Mouse (Mus musculus) lung, embryonic 15.5 days (tissue): ENCODE measurements at regions not wholly inside any gene's neighbourhood (a gene's known extent, or its start where the extent isn't known, plus 50 kb on each side); places are given as distances from the start of the nearest gene placed in this dataset.

Experiments
- ATAC-seq: fragments of 200-750 bp; cut with Nextera tagmentation; 2 replicates; pipeline ENCODE4 v1.8.0; 2017; ENCODE audit warnings: moderate number of reproducible peaks, borderline replicate concordance; ENCODE audit not compliant: low FRiP score, low TSS enrichment; ENCODE audit errors: extremely low read depth
- H3K27ac ChIP-seq: fragments of 300-500 bp; sonication (generic); 2 replicates; pipeline ENCODE4 v1.5.1; 2015; ENCODE audit warnings: moderate library complexity, mild to moderate bottlenecking, inconsistent platforms
- H3K27me3 ChIP-seq: fragments of 300-500 bp; sonication (generic); 2 replicates; pipeline ENCODE4 v1.6.1; 2015; ENCODE audit warnings: inconsistent platforms
- H3K36me3 ChIP-seq: fragments of 300-500 bp; sonication (generic); 2 replicates; pipeline ENCODE4 v1.6.1; 2015; ENCODE audit warnings: inconsistent platforms
- H3K4me1 ChIP-seq: fragments of 300-500 bp; sonication (generic); 2 replicates; pipeline ENCODE4 v1.6.1; 2015; ENCODE audit warnings: inconsistent platforms
- H3K4me2 ChIP-seq: fragments of 300-500 bp; sonication (generic); 2 replicates; pipeline ENCODE4 v1.6.1; 2015; ENCODE audit warnings: inconsistent platforms, mild to moderate bottlenecking, moderate library complexity
- H3K4me3 ChIP-seq: fragments of 300-500 bp; sonication (generic); 2 replicates; pipeline ENCODE4 v1.5.1; 2015; ENCODE audit warnings: mild to moderate bottlenecking, inconsistent platforms
- H3K9ac ChIP-seq: fragments of 300-500 bp; sonication (generic); 2 replicates; pipeline ENCODE4 v1.6.1; 2015; ENCODE audit warnings: inconsistent platforms
- H3K9me3 ChIP-seq: fragments of 300-500 bp; sonication (generic); 2 replicates; pipeline ENCODE4 v1.6.1; 2016; ENCODE audit warnings: inconsistent platforms
- WGBS: fragments of 180-500 bp; shearing (Covaris S2); methylation state at CpG from one replicate; pipeline ENCODE4 v1.1.7; 2015; 5-methylcytosine and 5-hydroxymethylcytosine counted together

DNA sequence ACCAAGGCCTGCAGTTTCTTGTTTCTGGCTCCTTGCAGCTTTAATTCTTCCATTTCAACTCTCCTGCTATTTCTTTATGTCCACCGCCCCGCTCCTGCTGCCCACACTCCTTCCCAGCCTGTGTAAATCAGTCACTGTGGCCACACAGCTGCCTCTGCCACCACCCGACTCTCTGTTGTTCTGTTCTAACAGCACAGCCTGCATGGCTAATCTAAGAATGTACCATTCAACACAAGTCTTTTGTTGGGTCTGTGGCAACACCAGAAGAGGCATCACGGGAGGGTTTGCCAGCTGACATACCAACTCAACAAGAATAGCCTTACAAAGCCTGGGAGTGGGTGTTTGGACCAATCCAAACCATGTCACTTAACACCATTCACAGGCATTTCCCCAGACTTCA is 264.9 kb upstream of the Pum3 start:
- no peak overlapping the region for H3K4me3 ChIP-seq
- H3K27ac ChIP-seq: no peak overlapping the region
- no peaks in the 10 kb centered on the region for H3K4me1 ChIP-seq
- H3K9me3 ChIP-seq: no peaks in the 10 kb centered on the region
- no peaks in the 10 kb centered on the region for H3K36me3 ChIP-seq
- ATAC-seq: no peak
- no peak overlapping the region for H3K9ac ChIP-seq
- no peak overlapping the region for H3K4me2 ChIP-seq
- 81% methylated on average over 4 of the region's 4 CpGs for WGBS
- no peaks in the 10 kb centered on the region for H3K27me3 ChIP-seq

- Histone ChIP-seq H3K27ac (no peak overlapping the region), H3K4me2 (no peak overlapping the region), H3K4me1 (no peaks in the 10 kb centered on the region), H3K9me3 (no peaks in the 10 kb centered on the region), H3K9ac (no peak overlapping the region), H3K27me3 (no peaks in the 10 kb centered on the region), H3K4me3 (no peak overlapping the region), H3K36me3 (no peaks in the 10 kb centered on the region)
- no peak for ATAC-seq
- 74% methylated on average over 7 of the region's 7 CpGs for WGBS
Observed at GRCm38 (mm10) chr19:27693706-27694105, 264.1 kb upstream of the Pum3 start.

GRCm38 (mm10) chr19:27692944-27693343 is 263.3 kb upstream of the Pum3 start:
- H3K4me2 ChIP-seq: no peak overlapping the region
- H3K4me1 ChIP-seq: no peaks in the 10 kb centered on the region
- H3K4me3 ChIP-seq: no peak overlapping the region
- ATAC-seq: no peak
- no peaks in the 10 kb centered on the region for H3K27me3 ChIP-seq
- no peak overlapping the region for H3K9ac ChIP-seq
- WGBS: 86% methylated on average over 6 of the region's 6 CpGs
- no peaks in the 10 kb centered on the region for H3K9me3 ChIP-seq
- H3K27ac ChIP-seq: no peak overlapping the region
- no peaks in the 10 kb centered on the region for H3K36me3 ChIP-seq

DNA sequence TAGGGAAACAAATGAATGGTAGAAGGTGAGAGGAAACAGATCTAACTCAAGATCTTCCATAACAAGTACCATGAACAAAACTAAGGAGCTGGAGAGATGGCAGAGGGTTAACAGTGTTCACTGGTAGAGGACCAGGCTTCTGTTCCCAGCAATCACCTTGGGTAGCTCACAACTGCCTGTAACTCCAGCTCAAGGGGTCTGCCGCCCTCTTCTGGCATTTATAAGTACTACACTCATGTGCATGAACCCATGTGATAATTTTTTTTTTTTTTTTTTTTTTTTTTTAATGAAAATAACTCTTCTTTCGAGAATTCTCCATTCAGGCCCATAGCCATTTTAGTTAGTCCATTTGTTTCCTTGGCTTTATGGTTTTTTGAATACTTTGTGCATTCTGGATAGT is 253.8 kb upstream of the Pum3 start:
- Histone ChIP-seq H3K36me3 (no peaks in the 10 kb centered on the region), H3K27ac (no peak overlapping the region), H3K4me1 (no peaks in the 10 kb centered on the region), H3K4me3 (no peak overlapping the region), H3K27me3 (no peaks in the 10 kb centered on the region), H3K9me3 (no peaks in the 10 kb centered on the region), H3K4me2 (no peak overlapping the region), H3K9ac (no peak overlapping the region)
- no peak for ATAC-seq
- 44% methylated on average over 2 of the region's 2 CpGs for WGBS

GRCm38 (mm10) chr19:27679427-27679826 is 249.8 kb upstream of the Pum3 start:
- Histone ChIP-seq H3K27ac (no peak overlapping the region), H3K4me2 (no peak overlapping the region), H3K4me1 (no peaks in the 10 kb centered on the region), H3K9me3 (no peaks in the 10 kb centered on the region), H3K9ac (no peak overlapping the region), H3K4me3 (no peak overlapping the region), H3K27me3 (no peaks in the 10 kb centered on the region), H3K36me3 (no peaks in the 10 kb centered on the region)
- ATAC-seq: no peak
- WGBS: 80% methylated on average over 7 of the region's 7 CpGs

DNA sequence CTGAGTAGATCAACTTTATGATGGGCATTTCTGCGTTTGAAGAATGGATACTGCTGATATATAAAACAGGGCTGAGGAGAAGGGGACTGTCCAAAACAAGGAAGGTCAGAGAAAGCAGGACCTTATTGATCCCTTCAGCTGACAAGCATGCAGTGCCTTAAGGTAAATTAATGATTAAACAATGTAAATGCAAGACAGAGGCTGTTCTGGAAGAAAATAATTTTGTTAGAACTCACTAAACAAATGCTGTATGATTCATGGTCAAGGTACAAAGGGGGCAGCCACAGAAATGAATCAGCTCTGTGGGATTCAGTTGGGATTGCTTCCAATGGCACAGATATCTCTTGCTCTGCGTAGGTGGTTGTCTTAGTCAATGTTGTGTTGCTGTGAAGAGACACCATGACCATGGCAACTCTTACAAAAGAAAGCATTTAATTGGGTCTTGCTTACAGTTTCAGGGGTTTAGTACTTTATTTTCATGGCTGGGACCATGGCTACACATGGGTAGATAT is 243.1 kb upstream of the Pum3 start:
- WGBS: 77% methylated on average over 2 of the region's 2 CpGs
- no peak for ATAC-seq
- Histone ChIP-seq H3K4me3 (no peak overlapping the region), H3K27ac (no peak overlapping the region), H3K36me3 (no peaks in the 10 kb centered on the region), H3K4me1 (no peaks in the 10 kb centered on the region), H3K9ac (no peak overlapping the region), H3K9me3 (no peaks in the 10 kb centered on the region), H3K27me3 (no peaks in the 10 kb centered on the region), H3K4me2 (no peak overlapping the region)

- H3K4me3 ChIP-seq: no peak overlapping the region
- 72% methylated on average over 2 of the region's 2 CpGs for WGBS
- no peaks in the 10 kb centered on the region for H3K4me1 ChIP-seq
- no peak overlapping the region for H3K4me2 ChIP-seq
- H3K27me3 ChIP-seq: no peaks in the 10 kb centered on the region
- no peak overlapping the region for H3K9ac ChIP-seq
- H3K27ac ChIP-seq: no peak overlapping the region
- H3K36me3 ChIP-seq: no peaks in the 10 kb centered on the region
- no peaks in the 10 kb centered on the region for H3K9me3 ChIP-seq
- no peak for ATAC-seq
Observed at GRCm38 (mm10) chr19:27663296-27663695, 233.7 kb upstream of the Pum3 start.

- Histone ChIP-seq H3K27ac (no peak overlapping the region), H3K9ac (no peak overlapping the region), H3K36me3 (no peaks in the 10 kb centered on the region), H3K4me1 (no peaks in the 10 kb centered on the region), H3K9me3 (no peaks in the 10 kb centered on the region), H3K4me3 (no peak overlapping the region), H3K4me2 (no peak overlapping the region), H3K27me3 (no peaks in the 10 kb centered on the region)
- WGBS: 47% methylated on average over 3 of the region's 3 CpGs
- ATAC-seq: no peak
Observed at GRCm38 (mm10) chr19:27641001-27641400, 211.4 kb upstream of the Pum3 start.

DNA sequence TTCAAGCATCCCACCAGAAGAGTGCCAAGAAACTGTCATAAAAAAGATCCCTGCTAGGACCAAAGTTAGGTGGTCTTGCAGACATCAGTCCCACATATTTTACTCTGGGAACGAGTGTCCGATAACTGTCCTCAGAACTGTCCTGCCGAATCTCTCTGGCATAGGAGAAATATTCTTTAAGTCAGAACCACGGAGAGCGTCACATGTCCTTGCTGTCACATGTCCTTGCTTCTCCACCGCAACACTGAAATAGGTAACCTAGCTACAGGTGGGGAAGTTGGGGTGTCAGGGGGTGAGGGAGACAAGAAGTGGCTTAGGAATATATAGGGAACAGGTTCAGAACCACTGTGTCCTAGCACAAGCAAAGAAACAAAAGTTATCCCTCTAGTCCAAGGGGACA is 203.5 kb upstream of the Pum3 start:
- no peak overlapping the region for H3K4me3 ChIP-seq
- H3K27ac ChIP-seq: no peak overlapping the region
- H3K9me3 ChIP-seq: no peaks in the 10 kb centered on the region
- 63% methylated on average over 6 of the region's 6 CpGs for WGBS
- no peaks in the 10 kb centered on the region for H3K27me3 ChIP-seq
- ATAC-seq: no peak
- no peaks in the 10 kb centered on the region for H3K36me3 ChIP-seq
- no peaks in the 10 kb centered on the region for H3K4me1 ChIP-seq
- H3K4me2 ChIP-seq: no peak overlapping the region
- no peak overlapping the region for H3K9ac ChIP-seq

DNA sequence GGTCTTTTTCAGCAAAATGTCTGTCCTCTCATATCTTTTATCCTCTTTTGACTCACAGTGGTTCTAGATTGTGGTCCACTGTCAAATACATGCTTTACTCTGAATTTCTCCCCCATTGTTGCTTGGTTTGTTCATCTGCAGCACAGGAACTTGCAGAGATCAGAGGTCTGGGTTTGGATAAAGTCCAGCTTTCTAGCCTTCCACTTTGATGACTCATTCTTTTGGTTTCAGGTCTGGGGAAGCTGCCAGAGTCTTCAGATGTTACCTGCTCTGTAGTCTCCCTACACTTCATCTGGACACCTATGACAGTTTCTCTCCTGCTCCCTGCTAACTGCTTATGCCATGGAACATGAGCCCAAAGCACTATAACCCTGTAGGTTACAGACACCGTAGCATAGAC is 198.0 kb upstream of the Pum3 start:
- 88% methylated on average over 1 of the region's 1 CpGs for WGBS
- Histone ChIP-seq H3K27me3 (no peaks in the 10 kb centered on the region), H3K4me3 (no peak overlapping the region), H3K9ac (no peak overlapping the region), H3K27ac (no peak overlapping the region), H3K36me3 (no peaks in the 10 kb centered on the region), H3K9me3 (no peaks in the 10 kb centered on the region), H3K4me1 (no peaks in the 10 kb centered on the region), H3K4me2 (no peak overlapping the region)
- ATAC-seq: no peak

DNA sequence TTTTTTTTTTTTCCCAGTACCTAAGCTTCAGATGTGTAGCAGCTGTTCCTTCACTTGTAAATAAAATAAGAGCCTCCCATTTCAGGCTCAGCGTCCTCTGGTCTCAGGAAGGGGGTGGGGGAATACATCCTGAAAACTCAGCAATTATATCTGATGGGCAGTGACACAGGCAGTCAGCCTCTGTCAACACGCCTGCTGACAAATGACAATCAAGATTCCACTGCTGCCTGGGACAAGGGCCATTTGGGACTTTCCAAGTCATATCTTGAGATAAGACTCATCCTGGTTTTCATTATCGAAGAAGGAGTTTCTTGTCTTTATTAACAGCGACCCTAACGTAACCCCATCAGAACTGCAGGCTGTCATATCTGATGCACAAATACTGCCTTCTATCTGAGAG is 187.9 kb upstream of the Pum3 start:
- no peaks in the 10 kb centered on the region for H3K36me3 ChIP-seq
- 43% methylated on average over 5 of the region's 5 CpGs for WGBS
- no peak for ATAC-seq
- H3K27me3 ChIP-seq: no peaks in the 10 kb centered on the region
- H3K9me3 ChIP-seq: no peaks in the 10 kb centered on the region
- no peaks in the 10 kb centered on the region for H3K4me1 ChIP-seq
- no peak overlapping the region for H3K4me3 ChIP-seq
- no peak overlapping the region for H3K4me2 ChIP-seq
- H3K27ac ChIP-seq: no peak overlapping the region
- H3K9ac ChIP-seq: no peak overlapping the region

GRCm38 (mm10) chr19:27606933-27607332 is 177.3 kb upstream of the Pum3 start:
- H3K36me3 ChIP-seq: no peaks in the 10 kb centered on the region
- no peak overlapping the region for H3K4me3 ChIP-seq
- H3K4me2 ChIP-seq: no peak overlapping the region
- no peak overlapping the region for H3K9ac ChIP-seq
- no peak overlapping the region for H3K27ac ChIP-seq
- no peaks in the 10 kb centered on the region for H3K27me3 ChIP-seq
- no peaks in the 10 kb centered on the region for H3K4me1 ChIP-seq
- 88% methylated on average over 2 of the region's 2 CpGs for WGBS
- no peaks in the 10 kb centered on the region for H3K9me3 ChIP-seq
- no peak for ATAC-seq

DNA sequence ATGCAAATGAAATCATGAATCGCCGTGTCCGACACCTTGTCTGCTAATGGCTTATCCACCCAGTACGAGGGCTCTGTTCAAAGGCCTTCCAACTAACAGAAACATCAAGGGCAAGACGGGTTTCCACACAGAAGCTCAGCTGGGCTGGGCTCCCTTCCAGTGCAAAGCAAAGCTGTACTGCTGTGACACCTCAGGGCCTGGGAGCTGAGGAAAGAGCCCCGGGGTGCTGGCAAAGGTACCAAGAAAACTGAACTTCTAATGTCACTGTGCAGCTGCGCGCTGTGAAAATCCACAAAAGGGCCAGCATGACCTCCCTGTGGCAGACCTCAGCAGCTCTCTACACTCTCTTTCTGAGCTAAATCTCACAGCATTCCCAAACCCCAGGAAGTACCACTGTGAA is 173.7 kb upstream of the Pum3 start:
- WGBS: 16% methylated on average over 8 of the region's 8 CpGs
- Histone ChIP-seq H3K36me3 (no peaks in the 10 kb centered on the region), H3K9me3 (no peaks in the 10 kb centered on the region), H3K4me2 (no peak overlapping the region), H3K4me1 (no peaks in the 10 kb centered on the region), H3K9ac (no peak overlapping the region), H3K4me3 (no peak overlapping the region), H3K27ac (no peak overlapping the region), H3K27me3 (no peaks in the 10 kb centered on the region)
- ATAC-seq: no peak
